Mouse (Mus musculus): ENCODE measurements around the gene Cops9. TPM values are rescaled to one million over a fixed set of nuclear protein-coding genes. Genes with fewer than 3 reads are reported as not detected.

Cops9 gene
- total and polyA plus RNA-seq, 3 experiments = 168 to 209 (median 185) TPM

DNA sequence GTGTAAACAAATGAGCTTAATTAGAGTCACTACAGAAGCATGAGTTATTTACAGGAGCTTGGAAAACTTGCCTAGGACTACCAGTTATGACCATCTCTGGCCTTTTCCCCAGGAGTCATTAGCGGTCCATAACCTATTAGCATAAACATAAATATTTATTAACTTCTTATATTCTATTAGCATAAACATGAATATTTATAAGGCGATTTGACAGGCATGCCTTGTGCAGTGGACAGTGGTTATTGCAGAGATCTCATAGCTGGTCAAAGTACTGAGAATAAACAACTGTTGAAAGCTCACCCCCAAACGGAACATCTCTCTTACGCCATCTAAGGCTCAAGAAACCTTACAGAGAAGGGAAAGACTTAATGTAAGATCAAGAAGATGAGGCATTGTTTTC is 28.6 kb downstream of the Cops9 start:
- H3K4me3 ChIP-seq (replicated peaks in 1 of 3; ENCODE audit: low read depth in 2 of 3, low read length in 2 of 3, poor library complexity in 1 of 3) = no peak overlapping the region
- no peaks in the 10 kb centered on the region for H3K36me3 ChIP-seq (replicated peaks in 1 of 2; ENCODE audit: control insufficient read depth in 1 of 2, insufficient read depth in 1 of 2, low read length in 1 of 2)
- H3K9me3 ChIP-seq (replicated peaks; ENCODE audit: low read length) = peaks cover 6% of the 10 kb centered on the region
- DNase-seq (ENCODE audit: extremely low read depth) = no peak
- H3K4me2 ChIP-seq (ENCODE audit: insufficient read depth, low read depth, poor library complexity, severe bottlenecking) = 0 out of 2 replicates have a peak overlapping the region, but pooled peaks have one; percentile 18
- in situ Hi-C loops (cut with MboI; ENCODE audit: low pct_ligation_motif_present, low pct_unique_long_range_greater_than_20kb, low sequenced_read_pairs) = loop anchor here (5.0 kb wide), 1 partner anchor 96 kb away; the partner anchor contains the start of gene Olfr1414
- peaks cover 67% of the 10 kb centered on the region for H3K27me3 ChIP-seq (replicated peaks)
- TF ChIP-seq MXI1 (IDR thresholded peaks at IDR 0.05; ENCODE audit: low read depth, low read length) = no peak
- no peak for TF ChIP-seq EP300 (IDR thresholded peaks at IDR 0.05; ENCODE audit: low read length)
- TF ChIP-seq GABPA (IDR thresholded peaks at IDR 0.05; ENCODE audit: insufficient replicate concordance, low read depth, low read length) = no peak
- TF ChIP-seq NELFE (IDR thresholded peaks at IDR 0.05; ENCODE audit: low read depth, low read length) = no peak
- TF ChIP-seq USF2 (conservative IDR thresholded peaks at IDR 0.05; ENCODE audit: low read depth, low read length) = no peak
- TF ChIP-seq ZNF384 (IDR thresholded peaks at IDR 0.05; ENCODE audit: low read depth, low read length) = no peak
- TF ChIP-seq BHLHE40 (IDR thresholded peaks at IDR 0.05; ENCODE audit: low read depth, low read length) = no peak
- no peak for TF ChIP-seq ETS1 (conservative IDR thresholded peaks at IDR 0.05; ENCODE audit: low read depth, low read length)
- no peak for TF ChIP-seq MAX (IDR thresholded peaks at IDR 0.05; ENCODE audit: low read length)
- no peak for TF ChIP-seq MEF2A (IDR thresholded peaks at IDR 0.05; ENCODE audit: borderline replicate concordance, low read depth, low read length)
- no peak for TF ChIP-seq JUN (IDR thresholded peaks at IDR 0.05; ENCODE audit: insufficient read depth, low read depth, low read length)
- no peak for TF ChIP-seq TBP (conservative IDR thresholded peaks at IDR 0.05; ENCODE audit: low read depth, low read length)
- no peak for TF ChIP-seq RCOR1 (conservative IDR thresholded peaks at IDR 0.05; ENCODE audit: low read depth, low read length)
- TF ChIP-seq SMC3 (IDR thresholded peaks at IDR 0.05; ENCODE audit: low read depth, low read length) = no peak
- dilution Hi-C loops (cut with MboI; ENCODE audit: extremely low pct_ligation_motif_present, extremely low pct_unique_long_range_greater_than_20kb, low sequenced_read_pairs) = no loop called here
- H3K79me2 ChIP-seq (replicated peaks; ENCODE audit: control insufficient read depth, extremely low read depth, insufficient read depth, poor library complexity, severe bottlenecking) = no peaks in the 10 kb centered on the region
- H3K4me1 ChIP-seq (ENCODE audit: control insufficient read depth in 1 of 2, insufficient read depth in 2 of 2) = no peaks in the 10 kb centered on the region
- H3K9ac ChIP-seq (ENCODE audit: insufficient read depth, low read depth) = no peak overlapping the region
- no peak overlapping the region for H3K27ac ChIP-seq (ENCODE audit: insufficient read depth, low read depth)

DNA sequence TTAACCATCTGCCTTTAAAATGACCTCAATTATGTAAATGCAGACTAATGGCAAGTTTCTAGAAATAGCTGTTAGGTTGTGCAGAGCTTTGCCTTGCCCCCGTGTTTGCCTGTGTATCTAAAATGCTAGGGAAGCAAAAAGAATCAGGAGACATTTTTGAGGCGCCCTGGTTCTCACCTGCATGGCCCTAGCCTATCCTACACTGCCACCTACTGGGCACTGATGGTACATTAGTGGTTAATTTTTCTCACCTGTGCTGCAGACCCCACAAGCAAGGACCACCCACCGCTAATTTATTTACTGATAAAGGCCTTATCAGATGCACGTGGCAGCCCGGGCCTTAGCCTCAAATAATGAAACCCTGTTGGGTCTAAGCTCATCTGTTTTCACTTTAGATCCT is 30.8 kb downstream of the Cops9 start:
- Histone ChIP-seq H3K9me3 (replicated peaks; ENCODE audit: low read length) (peaks cover 6% of the 10 kb centered on the region), H3K4me1 (ENCODE audit: control insufficient read depth in 1 of 2, insufficient read depth in 2 of 2) (peaks cover 0 to 2% of the 10 kb centered on the region in 2 experiments; a peak in 1 of 4 replicates), H3K79me2 (replicated peaks; ENCODE audit: control insufficient read depth, extremely low read depth, insufficient read depth, poor library complexity, severe bottlenecking) (no peaks in the 10 kb centered on the region), H3K9ac (ENCODE audit: insufficient read depth, low read depth) (no peak overlapping the region), H3K4me3 (replicated peaks in 1 of 3; ENCODE audit: low read depth in 2 of 3, low read length in 2 of 3, poor library complexity in 1 of 3) (no peak overlapping the region), H3K36me3 (replicated peaks in 1 of 2; ENCODE audit: control insufficient read depth in 1 of 2, insufficient read depth in 1 of 2, low read length in 1 of 2) (no peaks in the 10 kb centered on the region), H3K4me2 (ENCODE audit: insufficient read depth, low read depth, poor library complexity, severe bottlenecking) (no peak overlapping the region), H3K27me3 (replicated peaks) (peaks cover 69% of the 10 kb centered on the region), H3K27ac (ENCODE audit: insufficient read depth, low read depth) (no peak overlapping the region)
- in situ Hi-C loops (cut with MboI; ENCODE audit: low pct_ligation_motif_present, low pct_unique_long_range_greater_than_20kb, low sequenced_read_pairs) (loop anchor here (5.0 kb wide), 1 partner anchor 94 kb away; the partner anchor contains the start of gene Olfr1414), dilution Hi-C loops (cut with MboI; ENCODE audit: extremely low pct_ligation_motif_present, extremely low pct_unique_long_range_greater_than_20kb, low sequenced_read_pairs) (no loop called here)
- DNase-seq (ENCODE audit: extremely low read depth) = peak; percentile 52
- TF ChIP-seq TCF12 (IDR thresholded peaks at IDR 0.05; ENCODE audit: low read depth, low read length) (no peak), ZMIZ1 (IDR thresholded peaks at IDR 0.05; ENCODE audit: low read depth, low read length) (no peak), CHD2 (IDR thresholded peaks at IDR 0.05; ENCODE audit: low read length) (no peak), UBTF (IDR thresholded peaks at IDR 0.05; ENCODE audit: low read depth, low read length) (no peak), USF2 (conservative IDR thresholded peaks at IDR 0.05; ENCODE audit: low read depth, low read length) (no peak), ELF1 (IDR thresholded peaks at IDR 0.05; ENCODE audit: low read depth, low read length) (no peak), GABPA (IDR thresholded peaks at IDR 0.05; ENCODE audit: insufficient replicate concordance, low read depth, low read length) (no peak), JUND (conservative IDR thresholded peaks at IDR 0.05; ENCODE audit: low read depth, low read length) (no peak), USF1 (IDR thresholded peaks at IDR 0.05; ENCODE audit: low read depth, low read length) (no peak), MEF2A (IDR thresholded peaks at IDR 0.05; ENCODE audit: borderline replicate concordance, low read depth, low read length) (no peak), MXI1 (IDR thresholded peaks at IDR 0.05; ENCODE audit: low read depth, low read length) (no peak), CTCF (conservative IDR thresholded peaks at IDR 0.05 in 1 of 2, IDR thresholded peaks at IDR 0.05 in 1 of 2; ENCODE audit: low read depth in 2 of 2, low read length in 2 of 2) (peak; percentile 82 to 90), ETS1 (conservative IDR thresholded peaks at IDR 0.05; ENCODE audit: low read depth, low read length) (no peak), RAD21 (IDR thresholded peaks at IDR 0.05; ENCODE audit: low read depth, low read length) (peak; percentile 94), POLR2A (IDR thresholded peaks at IDR 0.05; ENCODE audit: low read depth, low read length) (no peak), ZNF384 (IDR thresholded peaks at IDR 0.05; ENCODE audit: low read depth, low read length) (peak; percentile 76), POLR2AphosphoS2 (IDR thresholded peaks at IDR 0.05; ENCODE audit: low read depth, low read length) (no peak), SIN3A (IDR thresholded peaks at IDR 0.05; ENCODE audit: low read length) (no peak), IRF4 (IDR thresholded peaks at IDR 0.05; ENCODE audit: low read depth, low read length) (peak; percentile 26; the same call in 1 of the 2 replicates), EP300 (IDR thresholded peaks at IDR 0.05; ENCODE audit: low read length) (no peak), HCFC1 (IDR thresholded peaks at IDR 0.05; ENCODE audit: low read depth, low read length) (no peak), RCOR1 (conservative IDR thresholded peaks at IDR 0.05; ENCODE audit: low read depth, low read length) (no peak), E2F4 (IDR thresholded peaks at IDR 0.05; ENCODE audit: insufficient replicate concordance, low read depth, low read length) (no peak), PAX5 (IDR thresholded peaks at IDR 0.05; ENCODE audit: low read length) (no peak), SMC3 (IDR thresholded peaks at IDR 0.05; ENCODE audit: low read depth, low read length) (peak; percentile 78), NELFE (IDR thresholded peaks at IDR 0.05; ENCODE audit: low read depth, low read length) (no peak; the same call in 1 of the 2 replicates), BHLHE40 (IDR thresholded peaks at IDR 0.05; ENCODE audit: low read depth, low read length) (no peak), MAFK (IDR thresholded peaks at IDR 0.05; ENCODE audit: insufficient replicate concordance, low read length) (0 out of 2 replicates have a peak, but pooled peaks have one; percentile 27)

All from CH12.LX (cell line).